Comparison of ENCODE assay signal across 24 mouse cellular contexts in the genomic region with DNA sequence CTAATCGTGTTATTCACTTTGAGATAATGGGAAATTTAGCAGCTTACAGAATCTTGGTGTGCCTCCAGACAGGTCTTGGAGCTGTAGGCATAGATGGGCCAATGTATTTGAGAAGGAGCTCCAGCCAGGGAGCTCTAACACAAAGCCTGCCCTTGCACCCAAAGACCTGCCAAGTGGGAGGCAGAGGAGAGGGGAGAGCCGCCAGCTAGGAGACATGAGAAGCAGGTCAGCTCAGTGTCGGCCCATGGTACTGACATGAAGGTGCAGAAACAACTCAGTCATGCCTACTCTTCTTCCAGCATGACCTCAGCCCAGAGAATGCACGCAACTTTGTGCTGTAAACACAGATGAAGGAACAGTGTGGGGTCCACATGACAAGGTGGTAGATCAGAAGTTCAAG.
DNase-seq lines count a peak whose midpoint lies in the region; ATAC-seq and TF ChIP-seq lines count a peak whose summit lies in the region.
"Had no signal": no experiment of that assay in that cellular context is flagged by ENCODE, and none has a peak within 500 bp of the region (broad histone marks: within the 10 kb centered on the region; RNA-seq: fewer than 3 reads in every experiment).

No protein-coding gene starts in this region.

- no peaks in the 10 kb centered on the region for H3K27me3 ChIP-seq in forebrain, embryonic 10.5 days (ENCODE audit: poor library complexity, severe bottlenecking)
- H3K27me3 ChIP-seq in forebrain, postnatal 0 days (ENCODE audit: insufficient read depth, low read length), result no peaks in the 10 kb centered on the region
- no peaks in the 10 kb centered on the region for H3K27me3 ChIP-seq in kidney, embryonic 15.5 days
- H3K27me3 ChIP-seq: hindbrain, embryonic 12.5 days; hindbrain, embryonic 15.5 days had no signal

- H3K9ac ChIP-seq in forebrain, postnatal 0 days, result no peak overlapping the region
- no peak overlapping the region for H3K9ac ChIP-seq in kidney, embryonic 15.5 days
- H3K9ac ChIP-seq: heart, embryonic 13.5 days; hindbrain, embryonic 12.5 days; hindbrain, embryonic 15.5 days had no signal

- peaks cover 38% of the 10 kb centered on the region for H3K4me1 ChIP-seq in forebrain, embryonic 10.5 days
- H3K4me1 ChIP-seq in forebrain, postnatal 0 days (ENCODE audit: insufficient read depth), result 0 out of 2 replicates have a peak, but pooled peaks cover 7% of the 10 kb centered on the region
- H3K4me1 ChIP-seq in kidney, embryonic 15.5 days, result peaks cover 43% of the 10 kb centered on the region

- no peaks in the 10 kb centered on the region for H3K9me3 ChIP-seq in forebrain, embryonic 10.5 days
- H3K9me3 ChIP-seq in forebrain, postnatal 0 days (ENCODE audit: low read length), result no peaks in the 10 kb centered on the region
- H3K9me3 ChIP-seq in kidney, embryonic 15.5 days (replicated peaks), result no peaks in the 10 kb centered on the region
- H3K9me3 ChIP-seq: heart, embryonic 10.5 days; heart, embryonic 13.5 days; hindbrain, embryonic 12.5 days; hindbrain, embryonic 15.5 days had no signal

- TF ChIP-seq CTCF in forebrain, postnatal 0 days (IDR thresholded peaks at IDR 0.05; ENCODE audit: low read depth), result no peak

- H3K4me3 ChIP-seq in forebrain, embryonic 10.5 days, result no peak overlapping the region
- no peak overlapping the region for H3K4me3 ChIP-seq in forebrain, postnatal 0 days (ENCODE audit: low read depth, low read length)
- no peak overlapping the region for H3K4me3 ChIP-seq in kidney, embryonic 15.5 days (replicated peaks)
- H3K4me3 ChIP-seq: heart, adult 2 months; heart, embryonic 10.5 days; heart, embryonic 13.5 days; hindbrain, embryonic 12.5 days; hindbrain, embryonic 15.5 days had no signal

- WGBS in forebrain, embryonic 10.5 days, result 88% methylated on average over 4 of the region's 4 CpGs
- 85% methylated on average over 4 of the region's 4 CpGs for WGBS in forebrain, postnatal 0 days
- 92% methylated on average over 4 of the region's 4 CpGs for WGBS in kidney, embryonic 15.5 days

- no peak for ATAC-seq in forebrain, postnatal 0 days
- ATAC-seq in kidney, embryonic 15.5 days (replicated peaks; ENCODE audit: low FRiP score), result no peak
- ATAC-seq: activated CD4-positive, CD25-positive, alpha-beta regulatory T cell, adult 4 months; forebrain, embryonic 14.5 days; intestine, postnatal 0 days had no signal

- H3K27ac ChIP-seq in forebrain, embryonic 10.5 days, result 0 out of 2 replicates have a peak overlapping the region, but pooled peaks have one; percentile 35
- H3K27ac ChIP-seq in forebrain, postnatal 0 days (ENCODE audit: low read depth, low read length), result no peak overlapping the region
- 0 out of 2 replicates have a peak overlapping the region, but pooled peaks have one; percentile 84 for H3K27ac ChIP-seq in kidney, embryonic 15.5 days
- H3K27ac ChIP-seq: heart, adult 2 months; heart, embryonic 10.5 days; heart, embryonic 13.5 days; hindbrain, embryonic 12.5 days; hindbrain, embryonic 15.5 days had no signal

- H3K4me2 ChIP-seq in forebrain, postnatal 0 days (ENCODE audit: low read depth), result no peak overlapping the region
- no peak overlapping the region for H3K4me2 ChIP-seq in kidney, embryonic 15.5 days
- H3K4me2 ChIP-seq: heart, embryonic 13.5 days; hindbrain, embryonic 12.5 days; hindbrain, embryonic 15.5 days had no signal

- H3K36me3 ChIP-seq in forebrain, embryonic 10.5 days (replicated peaks), result no peaks in the 10 kb centered on the region
- H3K36me3 ChIP-seq in forebrain, postnatal 0 days (ENCODE audit: insufficient read depth), result no peaks in the 10 kb centered on the region
- H3K36me3 ChIP-seq in kidney, embryonic 15.5 days, result no peaks in the 10 kb centered on the region
- H3K36me3 ChIP-seq: heart, embryonic 10.5 days; heart, embryonic 13.5 days; hindbrain, embryonic 12.5 days; hindbrain, embryonic 15.5 days had no signal

- DNase-seq in adrenal gland, adult 2 months, result peak; percentile 24
- DNase-seq in adrenal gland, adult 18-20 months (ENCODE audit: low spot score in 2 of 2), result no peak
- DNase-seq in forebrain, embryonic 10.5 days (ENCODE audit: extremely low spot score, low spot score), result no peak
- no peak for DNase-seq in forebrain, postnatal 0 days
- no peak for DNase-seq in kidney, adult 8-10 months
- peak; percentile 50 for DNase-seq in skeletal muscle tissue, adult 2 months (ENCODE audit: low read depth, low spot score)
- no peak for DNase-seq in embryo, embryonic 10.5 days (ENCODE audit: low spot score)
- DNase-seq: cerebellum, adult 2 months; cerebellum, adult 9-11 months; cerebellum, postnatal 25 days; embryo, embryonic 11 days; gastrocnemius, postnatal 25 days; heart, postnatal 14 days; heart, postnatal 4 days; kidney, adult 2 months had no signal

Comparison
In these comparisons a context has a peak if more than half of its experiments do, and no peak if none do; other contexts are left out.
1. DNase-seq: peak in adrenal gland, adult 2 months (single experiment) and skeletal muscle tissue, adult 2 months (single experiment); none in adrenal gland, adult 18-20 months (0 of 2), forebrain, embryonic 10.5 days (single experiment), forebrain, postnatal 0 days (single experiment), kidney, adult 8-10 months (0 of 2) and embryo, embryonic 10.5 days (single experiment).